Mouse (Mus musculus) layer of hippocampus, adult 8-10 months (tissue): Measurements from ENCODE around the gene 2410004P03Rik. TPM values are rescaled to one million over a fixed set of nuclear protein-coding genes. Genes with fewer than 3 reads are reported as not detected.
"Not testable (repeated sequence)": the region's sequence is repeated elsewhere in the genome, so short reads cannot be mapped to it uniquely, and the experiment has no call there.

Experiments used
- DNase-seq, 2 experiments: peaks; one replicate each; pipeline ENCODE4 v3.0.0; 2022; ENCODE audit warnings: low spot score in 2 of 2
- total RNA-seq, 4 experiments: library from RNA; stranded (reverse); gene quantifications; 2 replicates each; pipeline ENCODE4 v1.2.4; 2022

The 2410004P03Rik gene
- total RNA-seq, 4 experiments from 2014 or later = 0.37 to 1.2 (median 1.0) TPM

DNA sequence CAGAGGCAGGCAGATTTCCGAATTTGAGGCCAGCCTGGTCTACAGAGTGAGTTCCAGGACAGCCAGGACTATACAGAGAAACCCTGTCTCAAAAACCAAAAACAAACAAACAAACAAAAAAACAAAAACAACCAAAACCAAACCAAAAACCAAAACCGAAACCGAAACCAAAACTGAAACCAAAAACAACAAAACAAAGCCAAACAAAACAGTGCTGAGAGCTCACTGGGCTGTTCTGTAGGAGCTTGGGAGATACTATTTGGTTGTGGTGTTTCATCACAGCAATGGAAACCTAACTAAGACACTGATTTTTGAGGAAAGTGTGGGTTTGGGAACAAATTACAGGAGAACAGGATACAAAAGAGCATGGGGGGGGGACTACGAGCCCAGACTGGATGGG, 10.6 kb upstream of the 2410004P03Rik start:
- DNase-seq = no peak

DNA sequence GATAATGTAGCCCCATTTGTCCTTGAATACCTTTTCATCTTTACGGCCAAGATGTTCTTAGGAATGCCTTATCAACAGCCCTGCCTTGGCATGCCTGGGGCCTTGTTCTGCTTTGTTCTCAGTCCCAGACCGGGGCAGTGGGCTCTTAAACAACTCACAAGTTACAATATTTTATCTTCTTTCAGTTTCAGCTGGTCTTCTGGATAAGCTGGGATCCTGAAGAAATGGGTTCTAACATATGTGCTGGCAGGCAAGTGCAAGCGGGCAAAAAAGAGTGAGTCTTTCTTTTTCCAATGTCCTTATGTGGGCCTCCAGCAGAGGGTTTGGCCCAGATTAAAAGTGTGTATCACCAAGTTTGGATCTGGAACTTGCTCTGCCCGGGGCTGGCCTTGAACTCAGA, 9.6 kb upstream of the 2410004P03Rik start:
- not testable (repeated sequence) for DNase-seq

DNA sequence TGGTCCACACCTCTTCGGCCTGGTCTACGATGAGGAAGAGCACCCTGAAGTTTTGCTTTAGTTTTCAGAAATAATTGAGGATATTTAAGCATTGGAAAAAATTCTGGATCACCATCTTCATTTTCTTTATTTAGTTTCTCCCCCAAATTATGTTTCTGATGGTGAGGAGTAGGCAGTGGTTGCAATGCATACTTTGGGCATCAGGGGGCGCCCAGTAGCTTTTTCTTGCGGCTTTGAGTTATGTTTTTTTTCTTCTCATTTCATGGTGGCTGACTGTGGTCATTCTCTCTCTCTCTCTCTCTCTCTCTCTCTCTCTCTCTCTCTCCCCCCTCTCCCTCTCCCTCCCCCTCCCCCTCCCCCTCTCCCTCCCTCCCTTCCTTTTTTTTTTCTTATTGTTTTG, 6.9 kb upstream of the 2410004P03Rik start:
- DNase-seq = peak in 1 of 2 experiments; percentile 64

DNA sequence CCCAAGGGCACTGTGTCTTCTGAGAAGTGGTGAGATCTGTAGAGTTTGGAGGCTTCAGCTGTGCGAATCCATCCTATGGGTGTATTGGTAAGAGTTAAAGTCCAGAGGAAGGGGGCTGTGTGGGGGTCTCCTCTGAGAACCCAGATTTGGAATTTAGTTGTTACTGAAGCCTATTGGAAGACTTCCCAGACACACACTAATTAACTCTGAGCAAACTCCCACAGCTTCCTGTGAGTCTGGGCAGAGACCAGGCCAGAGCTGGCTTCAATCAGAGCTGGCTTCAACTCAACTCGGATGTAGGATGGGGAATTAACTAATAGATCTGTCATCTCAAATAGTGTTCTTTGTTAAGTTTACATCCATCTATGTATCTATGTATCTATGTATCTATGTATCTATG, 4.2 kb upstream of the 2410004P03Rik start:
- no peak for DNase-seq

DNA sequence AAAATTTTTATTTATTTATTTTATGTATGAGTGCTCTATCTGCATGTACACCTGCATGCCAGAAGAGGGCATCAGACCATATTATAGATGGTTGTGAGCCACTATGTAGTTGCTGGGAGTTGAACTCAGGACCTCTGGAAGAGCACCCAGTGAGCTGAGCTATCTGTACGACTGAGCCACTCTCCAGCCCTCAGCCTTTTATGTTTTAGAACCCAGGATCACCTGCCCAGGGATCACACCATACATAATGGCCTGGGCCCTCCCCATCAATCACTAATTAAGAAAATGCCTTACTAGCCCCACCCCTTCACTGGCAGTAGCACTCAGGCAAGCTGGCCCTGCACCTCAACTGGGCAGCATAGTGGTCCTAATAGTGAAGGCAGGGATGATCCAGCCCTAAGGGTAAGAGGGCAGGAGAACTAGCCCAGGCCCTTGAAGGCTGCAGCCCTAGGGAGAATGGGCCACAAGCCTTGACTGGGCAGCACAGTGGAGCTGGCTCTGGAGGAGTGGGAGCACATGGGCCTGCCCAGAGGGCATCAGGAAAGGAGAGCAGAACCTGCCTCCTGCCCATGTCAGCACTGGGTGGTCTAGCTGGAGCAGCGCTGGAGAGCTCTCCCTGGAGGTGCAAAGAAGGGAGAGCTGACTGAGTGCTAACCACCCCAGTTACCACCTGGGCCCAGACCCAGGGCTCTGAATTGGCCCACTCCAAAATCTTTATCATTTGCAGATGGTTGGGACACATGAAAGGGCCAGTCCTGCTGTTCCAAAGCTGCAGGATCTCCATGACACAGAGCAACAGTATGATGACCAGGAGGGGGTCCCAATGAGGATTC, 756 bp upstream of the 2410004P03Rik start:
- DNase-seq = no peak

DNA sequence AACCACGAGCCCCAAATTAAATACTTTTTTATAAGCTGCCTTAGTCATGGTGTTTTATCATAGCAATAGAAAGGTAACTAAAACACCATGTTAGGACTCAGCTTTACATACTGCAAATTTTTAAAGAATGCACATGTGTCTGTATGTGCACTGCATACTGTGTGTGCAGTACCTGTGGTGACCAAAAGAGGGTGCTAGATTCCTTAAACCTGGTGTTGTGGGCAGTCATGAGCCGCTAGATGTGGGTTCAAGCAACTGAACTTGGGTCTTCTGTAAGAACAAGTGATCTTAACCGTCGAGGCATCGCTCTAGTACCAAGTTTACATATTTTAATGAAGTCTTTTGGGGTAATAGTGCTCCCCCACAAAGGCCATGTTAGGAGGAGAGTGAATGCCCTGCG, 2.1 kb downstream of the 2410004P03Rik start:
- DNase-seq = no peak

DNA sequence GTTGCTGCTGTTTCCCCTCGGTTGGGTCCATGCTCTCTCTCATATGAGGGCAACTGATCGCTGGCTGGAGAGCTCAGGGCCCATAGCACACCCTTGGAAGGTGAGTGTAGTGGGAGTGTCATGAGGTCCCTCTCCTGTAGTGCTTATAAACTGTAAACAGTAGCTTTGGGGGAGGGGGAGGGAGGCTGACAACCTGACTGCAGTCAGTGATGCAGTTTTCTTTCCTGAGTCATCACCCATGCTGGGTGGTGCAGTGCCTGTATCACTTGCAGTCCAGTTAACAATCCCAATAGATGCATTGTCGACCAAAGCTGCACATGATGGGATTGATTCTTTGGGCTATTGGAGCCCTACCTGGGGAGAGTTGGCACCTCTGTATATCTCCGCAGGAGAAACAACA, 10.3 kb downstream of the 2410004P03Rik start:
- DNase-seq = no peak

DNA sequence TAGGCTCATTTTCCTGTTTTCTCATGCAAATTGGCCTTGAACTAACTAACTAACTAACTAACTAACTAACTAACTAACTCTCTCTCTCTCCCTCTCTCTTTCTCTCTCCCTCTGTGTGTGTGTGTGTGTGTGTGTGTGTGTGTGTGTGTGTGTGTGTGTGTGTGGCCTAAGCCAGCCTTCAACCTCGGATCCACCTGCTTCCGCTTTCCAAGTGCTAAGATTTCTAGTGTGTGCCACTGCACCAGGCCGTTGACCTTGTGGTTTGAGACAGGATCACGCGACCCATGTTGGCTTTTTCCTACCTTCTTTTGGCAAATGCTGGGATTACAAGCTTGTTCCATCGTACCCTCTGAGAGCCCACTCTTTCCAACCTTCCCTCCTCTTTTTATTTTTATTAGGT, 10.9 kb downstream of the 2410004P03Rik start:
- no peak for DNase-seq

DNA sequence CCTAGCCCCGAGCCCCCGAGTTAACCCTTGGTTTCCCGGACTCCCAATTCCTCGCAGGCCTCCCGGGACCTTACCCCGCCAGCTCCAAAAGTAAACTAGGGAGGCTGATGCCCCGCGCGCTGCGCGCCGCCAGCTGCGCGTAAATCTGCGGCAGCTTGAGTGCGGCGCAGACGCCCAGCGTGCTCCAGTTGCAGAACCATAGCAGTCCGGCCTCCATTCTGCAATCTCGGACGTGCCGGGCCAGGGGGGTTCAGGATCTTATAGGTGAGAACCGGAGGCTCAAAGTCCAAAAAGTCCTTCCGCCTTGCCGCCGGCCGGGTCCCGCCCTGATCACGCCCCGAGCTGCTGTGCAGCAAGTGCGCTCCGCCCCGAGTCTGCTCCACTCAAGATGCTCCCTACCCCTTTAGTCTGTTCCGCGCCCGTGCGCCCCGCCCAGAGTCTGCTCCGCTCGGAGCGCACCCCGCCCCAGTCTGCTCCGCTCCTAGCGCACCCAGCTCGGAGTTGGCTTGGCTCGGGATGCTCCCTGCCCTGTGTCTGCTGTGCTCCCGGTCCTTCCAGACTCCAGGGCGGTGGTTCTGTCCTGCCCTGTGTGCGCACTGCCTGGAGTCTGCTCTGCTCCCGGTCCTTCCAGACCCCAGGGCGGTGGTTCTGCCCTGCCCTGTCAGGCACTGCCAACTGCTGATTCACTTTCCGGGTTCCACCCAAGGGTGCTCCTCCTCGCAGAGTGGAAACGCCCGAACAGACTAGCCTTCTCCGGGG, 11.6 kb downstream of the 2410004P03Rik start, which contains the start of gene Pqlc3:
Gene Pqlc3 (minus strand): TSS at position 670 of the 759 bp plus-strand sequence.
- peak in 1 of 2 experiments; percentile 59 for DNase-seq

DNA sequence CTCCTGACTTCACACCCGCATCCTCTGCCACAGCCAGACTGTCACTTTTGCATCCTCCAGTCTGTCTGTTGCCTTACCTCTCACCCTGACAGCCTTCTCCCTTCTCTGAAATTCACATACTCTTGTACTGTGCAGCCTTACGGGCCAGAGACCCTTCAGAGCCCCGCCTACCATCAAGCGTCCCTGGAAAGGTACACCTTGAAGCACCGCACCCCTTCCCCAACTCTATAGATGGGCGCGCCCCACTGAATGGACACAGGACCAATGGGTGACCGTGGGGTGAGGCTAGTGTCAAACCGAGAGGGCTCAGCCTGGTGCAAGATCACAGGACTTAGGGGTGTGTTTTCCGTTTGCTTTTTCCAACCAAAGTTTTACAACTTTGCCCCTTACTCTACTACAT, 12.4 kb downstream of the 2410004P03Rik start:
- DNase-seq = no peak

DNA sequence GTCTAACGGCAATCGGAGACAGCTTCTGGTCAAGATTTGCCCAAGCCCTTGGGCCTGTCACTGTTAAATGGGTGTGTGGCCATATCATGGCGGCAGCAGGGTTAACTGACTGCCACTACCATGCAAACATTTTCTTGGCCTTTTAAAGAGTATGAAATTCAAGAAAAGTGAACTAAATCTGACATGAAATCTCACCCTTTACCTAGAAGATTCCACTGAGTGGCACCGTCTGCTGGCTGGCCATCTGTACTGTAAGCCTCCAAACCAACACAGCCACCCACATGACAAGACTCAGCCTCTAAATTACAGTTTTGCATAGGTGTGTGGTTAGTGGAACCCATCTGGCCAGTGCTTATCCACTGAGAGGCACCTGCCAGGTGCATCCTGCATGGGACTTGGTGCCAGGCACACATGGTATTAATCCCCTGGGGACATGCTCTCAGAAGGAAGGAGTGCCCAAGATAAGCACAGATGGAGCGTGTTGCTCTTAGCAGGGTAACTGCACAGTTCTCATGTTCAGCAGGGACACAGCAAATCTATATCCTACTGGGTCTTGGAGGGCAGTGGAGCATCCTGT, 14.6 kb downstream of the 2410004P03Rik start:
- no peak for DNase-seq

DNA sequence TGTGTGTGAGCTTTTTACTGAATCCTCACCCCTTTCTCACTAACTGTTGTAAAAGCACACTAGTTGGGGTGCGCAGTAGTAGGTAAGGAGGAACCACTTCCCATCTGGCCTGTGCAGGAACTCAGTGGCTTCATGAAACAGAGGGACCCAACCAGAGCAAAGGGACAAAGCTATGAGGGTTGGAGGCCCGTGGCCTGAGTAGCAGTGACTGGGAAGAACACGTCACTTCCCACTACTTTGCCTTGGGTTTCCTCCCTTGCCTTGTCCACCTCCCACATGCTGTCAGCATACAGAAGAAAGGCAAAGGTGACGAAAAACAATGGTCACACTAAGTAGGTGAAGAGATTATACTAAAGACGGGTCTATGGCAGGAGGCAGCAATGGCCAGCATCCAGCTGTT, 15.2 kb downstream of the 2410004P03Rik start:
- DNase-seq = no peak

DNA sequence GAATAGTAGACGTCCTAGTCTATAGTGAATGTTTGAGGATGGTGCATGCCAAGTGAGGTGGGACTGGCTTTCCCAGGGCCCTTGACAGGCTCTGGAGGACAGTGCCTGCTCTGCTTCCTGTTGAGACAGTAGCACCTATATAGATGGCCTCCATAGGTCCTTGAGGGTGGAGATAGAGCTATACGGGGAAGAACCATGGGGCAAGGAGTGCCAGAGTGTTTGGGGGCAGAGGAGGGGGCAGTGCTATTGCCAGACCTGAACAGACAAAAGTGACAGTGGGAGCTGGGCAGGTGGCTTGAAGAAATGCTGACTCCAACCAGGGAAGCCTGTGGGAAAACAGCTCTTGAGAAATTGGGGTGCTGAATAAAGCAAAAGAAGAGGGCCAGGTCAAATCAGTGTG, 17.2 kb downstream of the 2410004P03Rik start:
- DNase-seq = no peak

DNA sequence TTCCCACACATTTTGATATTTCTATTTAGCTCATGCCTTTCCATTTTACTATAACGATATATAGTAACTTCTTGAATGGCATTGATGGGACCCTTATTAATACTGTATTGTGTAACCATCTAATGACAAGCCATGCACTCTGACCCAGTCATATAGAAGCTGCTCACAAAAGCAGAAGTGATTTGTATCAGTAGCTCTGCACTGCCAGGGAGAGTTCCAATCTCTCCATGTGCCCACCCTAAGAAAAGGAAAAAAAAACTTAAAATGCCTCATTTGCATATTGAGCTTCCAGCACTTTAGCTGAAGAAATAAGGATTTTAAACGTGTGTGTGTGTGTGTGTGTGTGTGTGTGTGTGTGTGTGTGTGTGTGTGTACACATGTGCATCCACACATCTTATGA, 19.2 kb downstream of the 2410004P03Rik start:
- no peak for DNase-seq

DNA sequence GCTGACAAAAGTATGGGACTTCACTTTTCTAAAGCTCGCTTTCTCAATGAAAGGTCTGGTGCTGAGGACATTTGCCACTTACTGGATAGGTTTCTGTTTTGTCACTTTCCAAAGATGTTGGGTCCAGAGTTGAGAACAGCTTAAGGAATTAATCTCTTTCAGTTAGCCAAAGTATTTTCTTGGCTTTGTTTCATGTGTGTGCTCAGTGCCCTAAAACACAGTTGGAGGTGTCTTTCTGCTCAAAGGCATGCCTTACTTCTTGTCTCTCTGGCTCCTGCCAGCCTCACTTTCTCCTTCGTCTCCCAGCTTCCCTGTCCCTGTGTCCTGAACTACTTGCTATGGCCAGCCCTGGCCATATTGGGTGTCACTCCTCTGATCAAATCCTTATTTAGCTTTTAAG, 20.2 kb downstream of the 2410004P03Rik start:
- DNase-seq = no peak

DNA sequence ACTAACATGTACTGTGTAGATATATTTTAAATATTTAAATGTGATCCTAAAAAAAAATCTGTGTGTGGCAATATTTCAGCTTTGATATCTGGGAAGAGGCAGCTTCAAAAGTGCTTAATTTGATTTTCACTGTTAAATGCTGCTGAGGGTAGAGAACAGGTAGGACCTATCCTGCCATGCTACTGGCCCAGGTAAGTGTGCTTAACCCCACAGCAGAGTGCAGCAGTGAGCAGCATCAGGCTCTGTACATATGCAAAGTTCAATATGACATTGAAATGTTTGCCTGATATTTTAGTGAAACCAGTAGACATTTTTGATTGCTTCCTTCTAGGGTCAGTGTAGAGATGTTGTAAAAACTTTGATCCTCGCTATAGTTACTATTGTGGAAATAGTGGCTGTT, 25.7 kb downstream of the 2410004P03Rik start:
- no peak for DNase-seq

DNA sequence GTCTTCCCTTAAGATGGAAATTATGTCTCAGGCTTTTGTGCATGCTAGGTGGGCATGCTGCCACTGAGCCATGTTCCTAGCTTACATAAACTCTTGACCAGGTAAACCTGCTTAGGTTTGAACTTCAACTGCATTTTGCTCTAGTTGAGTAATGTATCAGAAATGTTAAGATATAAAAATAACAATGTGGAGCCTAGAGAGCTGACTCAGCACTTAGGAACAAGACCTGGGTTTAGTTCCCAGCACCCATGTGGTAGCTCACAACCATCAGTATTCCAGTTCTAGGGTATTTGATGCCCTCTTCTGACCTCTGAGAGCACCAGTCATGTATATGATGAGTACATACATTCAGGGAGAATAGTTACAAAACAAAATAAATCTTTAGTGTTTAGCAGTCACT, 34.4 kb downstream of the 2410004P03Rik start:
- no peak for DNase-seq

DNA sequence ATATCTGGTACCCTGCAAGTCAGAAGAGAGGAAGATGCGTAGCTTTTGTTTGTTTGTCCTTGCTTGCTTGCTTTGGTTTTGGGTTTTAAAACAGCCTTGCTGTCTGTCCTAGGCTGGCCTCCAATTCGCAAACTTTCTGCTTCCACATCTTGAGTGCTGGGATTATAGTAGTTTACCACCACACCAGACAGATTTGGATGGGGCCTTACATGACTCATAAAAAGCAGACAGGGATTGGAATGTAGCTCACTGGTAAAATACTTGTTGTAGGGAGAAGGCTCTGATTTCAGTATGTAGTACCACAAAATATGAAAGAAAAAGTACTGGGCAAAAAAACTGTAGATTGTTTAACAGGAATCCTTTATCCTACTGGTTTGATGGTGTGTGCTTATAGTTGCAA, 44.7 kb downstream of the 2410004P03Rik start:
- no peak for DNase-seq

DNA sequence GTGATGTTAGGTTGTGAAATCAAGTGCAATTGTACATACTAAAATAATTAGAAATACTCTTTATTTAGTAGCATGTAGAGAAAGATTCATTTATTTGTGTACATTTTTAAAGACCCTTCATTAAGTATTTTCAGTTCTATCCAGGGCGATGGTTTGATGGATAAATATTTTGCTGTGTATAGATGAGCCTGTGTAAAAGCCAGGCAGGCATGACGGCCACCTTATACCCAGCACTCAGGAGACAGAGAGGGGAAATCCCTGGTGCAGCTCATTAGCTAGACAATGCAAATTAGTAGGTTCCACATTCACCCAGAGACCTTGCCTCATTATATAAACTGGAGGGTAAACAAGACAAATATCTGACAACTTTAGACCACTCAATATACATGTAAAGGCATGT, 48.2 kb downstream of the 2410004P03Rik start:
- DNase-seq = no peak

DNA sequence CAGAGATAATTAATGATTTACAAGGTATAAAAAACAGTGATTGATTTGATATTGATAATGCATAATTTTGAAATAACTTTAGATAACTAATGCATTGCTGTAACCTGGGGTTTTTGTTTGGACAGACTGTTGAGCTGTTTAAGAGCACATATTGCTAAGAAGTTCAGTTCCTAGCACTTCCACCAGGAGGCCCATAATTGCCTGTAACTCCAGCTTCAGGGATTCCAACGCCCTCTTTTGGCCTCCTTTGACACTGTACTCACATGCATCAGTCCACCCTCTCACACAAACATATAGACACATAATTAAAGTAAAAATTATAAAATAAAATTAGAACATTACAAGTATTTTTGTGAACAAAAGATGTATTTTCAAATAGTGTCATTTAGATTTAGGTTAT, 52.7 kb downstream of the 2410004P03Rik start:
- DNase-seq = no peak
